Mouse (Mus musculus) midbrain, postnatal 0 days (tissue): ENCODE results near the gene Filip1l. TPM values are rescaled to one million over a fixed set of nuclear protein-coding genes. Genes with fewer than 3 reads are reported as not detected.

Source experiments
- ATAC-seq: fragments of 200-750 bp; cut with Nextera tagmentation; 2 replicates; pipeline ENCODE4 v1.8.0; 2017; ENCODE audit warnings: moderate number of reproducible peaks, mild to moderate bottlenecking, moderate TSS enrichment, moderate library complexity; ENCODE audit not compliant: low FRiP score
- DNase-seq: peaks from one replicate; pipeline ENCODE4 v3.0.0-alpha.2; 2015; ENCODE audit warnings: low spot score
- H3K27ac ChIP-seq: fragments of 300-500 bp; sonication (generic); 2 replicates; pipeline ENCODE4 v1.5.1; 2014; ENCODE audit warnings: low read depth, mild to moderate bottlenecking, low read length, mixed read lengths
- H3K27me3 ChIP-seq: fragments of 300-500 bp; sonication (generic); 2 replicates; pipeline ENCODE4 v1.6.1; 2014; ENCODE audit warnings: low read length, control low read depth, mixed read lengths; ENCODE audit not compliant: insufficient read depth
- H3K36me3 ChIP-seq: fragments of 300-500 bp; sonication (generic); 2 replicates; pipeline ENCODE4 v1.6.1; 2014; ENCODE audit warnings: low read length, control low read depth, mixed read lengths; ENCODE audit not compliant: insufficient read depth
- H3K4me1 ChIP-seq: fragments of 300-500 bp; sonication (generic); 2 replicates; pipeline ENCODE4 v1.6.1; 2014; ENCODE audit warnings: mild to moderate bottlenecking, control low read depth, antibody characterized with exemption, low read length, mixed read lengths; ENCODE audit not compliant: insufficient read depth
- H3K4me2 ChIP-seq: fragments of 300-500 bp; sonication (generic); 2 replicates; pipeline ENCODE4 v1.6.1; 2014; ENCODE audit warnings: low read depth, mild to moderate bottlenecking, low read length, mixed read lengths; ENCODE audit not compliant: poor library complexity, severe bottlenecking
- H3K4me3 ChIP-seq: fragments of 300-500 bp; sonication (generic); 2 replicates; pipeline ENCODE4 v1.5.1; 2014; ENCODE audit warnings: low read depth, mild to moderate bottlenecking, low read length, moderate library complexity
- H3K9ac ChIP-seq: fragments of 300-500 bp; sonication (generic); replicated peaks from 2 replicates; pipeline ENCODE4 v1.6.1; 2014; ENCODE audit warnings: mild to moderate bottlenecking, low read length, moderate library complexity, mixed read lengths; ENCODE audit not compliant: poor library complexity, severe bottlenecking
- H3K9me3 ChIP-seq: fragments of 300-500 bp; sonication (generic); 2 replicates; pipeline ENCODE4 v1.6.1; 2016; ENCODE audit warnings: low read length, control low read depth
- CTCF ChIP-seq: IDR thresholded peaks from 2 replicates; pipeline ENCODE4 v1.5.1; 2016; ENCODE audit warnings: antibody characterized with exemption, mild to moderate bottlenecking
- WGBS: fragments of 180-500 bp; shearing (Covaris S2); extraction: QIAGEN DNeasy Blood & Tissue Kit; methylation state at CpG from one replicate; pipeline ENCODE4 v1.1.7; 2014; 5-methylcytosine and 5-hydroxymethylcytosine counted together
- polyA plus RNA-seq: library from polyadenylated mRNA; unstranded; fragments of >200 nt; fragmentation: Nextera tagmentation; extraction: Ambion mirVana; gene quantifications from 2 replicates; pipeline ENCODE4 v1.2.1, GENCODE M21; 2015
- total RNA-seq: library from RNA; depleted of rRNA; stranded (reverse); fragments of >200 nt; gene quantifications from 2 replicates; pipeline ENCODE4 v1.2.3, GENCODE M21; 2014

Filip1l gene
- total and polyA plus RNA-seq, 2 experiments from 2014 or later, result 1.9 to 2.2 TPM

DNA sequence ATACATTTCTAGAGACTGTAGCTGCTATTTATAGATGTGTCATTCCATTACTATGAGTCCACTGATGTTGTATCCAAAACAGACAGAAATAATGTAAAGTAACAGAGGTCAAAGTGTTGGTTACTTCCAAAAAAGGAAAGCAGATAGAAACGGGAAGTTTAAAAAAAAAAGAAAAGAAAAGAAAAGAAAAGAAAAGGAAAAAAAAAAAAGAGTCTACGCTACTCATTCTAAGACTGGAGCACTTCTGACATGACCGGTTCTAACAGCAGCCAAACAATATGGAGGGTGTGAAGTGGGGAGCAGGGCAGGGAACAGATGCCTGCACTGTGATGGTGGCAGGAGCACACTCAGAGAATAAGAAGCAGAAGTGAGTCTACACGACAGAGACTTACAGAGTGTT is 175.6 kb downstream of the Filip1l start:
- H3K27me3 ChIP-seq, result no peaks in the 10 kb centered on the region
- ATAC-seq (no peak), DNase-seq (no peak)
- no peak overlapping the region for H3K4me3 ChIP-seq
- H3K9me3 ChIP-seq, result no peaks in the 10 kb centered on the region
- TF ChIP-seq CTCF, result no peak
- 72% methylated on average over 4 of the region's 4 CpGs for WGBS
- no peak overlapping the region for H3K9ac ChIP-seq
- H3K36me3 ChIP-seq, result no peaks in the 10 kb centered on the region
- H3K4me2 ChIP-seq, result no peak overlapping the region
- no peaks in the 10 kb centered on the region for H3K4me1 ChIP-seq
- H3K27ac ChIP-seq, result no peak overlapping the region

DNA sequence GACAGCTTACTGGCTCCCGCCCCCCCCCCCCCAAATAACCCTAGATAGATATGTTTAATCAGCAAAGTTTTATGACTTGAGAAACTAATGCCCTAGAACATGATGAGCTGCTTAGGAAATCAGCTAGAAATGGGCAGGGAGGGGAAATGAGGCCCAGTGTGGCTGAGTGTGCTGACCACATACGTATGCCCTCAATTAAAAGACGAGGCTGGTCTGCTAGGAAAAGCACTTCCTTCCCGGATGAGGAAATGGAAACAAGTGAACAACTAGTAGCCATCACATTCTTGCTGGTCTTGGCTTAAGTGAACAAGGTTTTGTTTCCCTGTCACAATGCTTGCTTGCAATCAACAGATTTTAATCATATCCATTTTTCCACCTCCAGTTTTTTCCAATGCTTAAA is 177.7 kb downstream of the Filip1l start:
- no peaks in the 10 kb centered on the region for H3K4me1 ChIP-seq
- no peaks in the 10 kb centered on the region for H3K27me3 ChIP-seq
- TF ChIP-seq CTCF, result no peak
- no peak overlapping the region for H3K9ac ChIP-seq
- no peak overlapping the region for H3K4me2 ChIP-seq
- 90% methylated on average over 4 of the region's 4 CpGs for WGBS
- no peaks in the 10 kb centered on the region for H3K9me3 ChIP-seq
- ATAC-seq (no peak), DNase-seq (no peak)
- no peak overlapping the region for H3K4me3 ChIP-seq
- no peaks in the 10 kb centered on the region for H3K36me3 ChIP-seq
- no peak overlapping the region for H3K27ac ChIP-seq

DNA sequence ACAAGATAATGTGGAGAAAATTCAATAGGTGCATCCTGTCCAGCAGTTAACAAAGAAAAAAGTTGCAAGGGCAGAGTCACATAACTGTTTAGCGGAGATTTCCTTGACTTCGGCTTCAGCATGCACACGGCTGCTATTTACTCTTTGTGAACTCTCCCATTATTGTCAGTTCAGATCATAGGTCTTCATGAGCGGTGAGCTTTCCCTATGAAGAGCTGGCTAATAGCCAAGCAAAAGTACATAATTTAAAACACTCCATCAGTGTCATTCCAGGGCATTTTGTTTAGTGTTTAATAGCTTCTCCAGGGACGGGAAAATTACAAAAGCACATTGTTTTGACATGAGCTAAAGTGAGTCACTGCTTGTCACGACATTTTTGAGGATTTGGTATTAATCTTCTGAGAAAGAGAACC is 179.2 kb downstream of the Filip1l start:
- Histone ChIP-seq H3K27ac (no peak overlapping the region), H3K27me3 (no peaks in the 10 kb centered on the region), H3K4me1 (no peaks in the 10 kb centered on the region), H3K36me3 (no peaks in the 10 kb centered on the region), H3K9ac (no peak overlapping the region), H3K4me2 (no peak overlapping the region), H3K9me3 (no peaks in the 10 kb centered on the region), H3K4me3 (no peak overlapping the region)
- 50% methylated on average over 6 of the region's 6 CpGs for WGBS
- no peak for ATAC-seq
- DNase-seq, result no peak
- no peak for TF ChIP-seq CTCF

DNA sequence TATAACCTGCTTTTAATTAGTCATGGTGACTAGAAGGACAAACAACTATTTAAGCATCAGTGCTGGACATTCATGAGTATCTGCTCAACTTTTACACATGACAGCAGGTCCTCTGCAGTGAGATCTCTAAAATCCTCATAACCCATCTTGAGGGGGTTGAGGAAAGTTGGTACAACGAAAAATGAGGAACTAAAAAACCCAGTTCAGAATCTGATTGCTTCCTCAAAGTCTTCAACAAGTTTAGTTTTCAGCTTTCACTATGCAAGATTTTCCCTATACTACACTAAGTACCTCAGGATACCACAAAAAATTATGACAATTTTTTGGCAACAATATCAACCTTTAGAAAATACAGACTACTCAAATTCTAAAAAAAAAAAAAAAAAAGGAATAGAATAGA is 181.5 kb downstream of the Filip1l start:
- Histone ChIP-seq H3K4me1 (no peaks in the 10 kb centered on the region), H3K27ac (no peak overlapping the region), H3K27me3 (no peaks in the 10 kb centered on the region), H3K9me3 (no peaks in the 10 kb centered on the region), H3K9ac (no peak overlapping the region), H3K4me3 (no peak overlapping the region), H3K36me3 (no peaks in the 10 kb centered on the region), H3K4me2 (no peak overlapping the region)
- TF ChIP-seq CTCF, result no peak
- ATAC-seq (no peak), DNase-seq (no peak)
- WGBS, result 89% methylated on average over 1 of the region's 1 CpGs

DNA sequence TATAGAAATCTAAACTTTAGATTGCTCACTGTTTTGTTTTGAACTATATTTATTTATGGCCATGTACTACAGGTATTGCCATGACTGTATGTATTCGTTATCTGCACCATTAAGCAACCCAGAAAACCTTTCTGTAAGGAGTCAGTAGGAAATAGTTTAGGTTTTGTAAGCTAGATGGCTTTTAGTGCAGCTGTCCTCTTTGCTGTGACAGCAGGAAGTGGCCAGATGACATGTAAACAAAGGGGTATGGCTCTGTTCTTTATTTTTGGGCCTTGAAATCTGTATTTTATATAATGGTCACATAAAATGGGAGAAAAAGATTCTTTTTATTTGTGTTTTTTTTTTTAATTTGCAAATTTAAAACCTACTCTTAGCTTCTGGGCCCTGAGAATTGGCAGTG is 181.9 kb downstream of the Filip1l start:
- H3K4me3 ChIP-seq, result no peak overlapping the region
- TF ChIP-seq CTCF, result no peak
- whole genome bisulfite sequencing, result 83% methylated on average over 1 of the region's 1 CpGs
- H3K4me2 ChIP-seq, result no peak overlapping the region
- no peak for DNase-seq
- no peak overlapping the region for H3K9ac ChIP-seq
- no peak overlapping the region for H3K27ac ChIP-seq
- no peaks in the 10 kb centered on the region for H3K4me1 ChIP-seq
- H3K9me3 ChIP-seq, result no peaks in the 10 kb centered on the region
- ATAC-seq, result no peak
- H3K36me3 ChIP-seq, result no peaks in the 10 kb centered on the region
- H3K27me3 ChIP-seq, result no peaks in the 10 kb centered on the region

DNA sequence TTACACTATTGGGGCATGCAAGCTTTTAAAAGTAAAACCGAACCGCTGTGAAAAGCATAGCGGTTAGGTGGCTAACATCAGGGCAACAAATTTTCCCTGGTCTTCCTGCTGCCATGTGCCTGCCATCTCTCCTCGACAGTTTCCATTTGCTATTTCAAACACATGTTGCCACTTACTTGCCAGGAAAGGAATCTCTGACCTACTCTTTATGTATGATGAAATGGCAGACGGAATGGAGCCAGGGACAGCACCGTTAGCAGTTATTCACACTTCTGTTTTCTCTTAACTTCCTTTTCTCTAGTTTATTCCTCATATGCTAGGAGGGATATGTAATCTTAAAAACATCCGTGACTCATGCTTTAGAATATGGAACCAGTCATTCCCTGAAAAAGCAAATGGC is 183.6 kb downstream of the Filip1l start:
- no peak overlapping the region for H3K4me3 ChIP-seq
- H3K9ac ChIP-seq, result no peak overlapping the region
- ATAC-seq (no peak), DNase-seq (no peak)
- no peak overlapping the region for H3K27ac ChIP-seq
- no peaks in the 10 kb centered on the region for H3K27me3 ChIP-seq
- WGBS, result 93% methylated on average over 7 of the region's 7 CpGs
- H3K9me3 ChIP-seq, result no peaks in the 10 kb centered on the region
- TF ChIP-seq CTCF, result no peak
- no peak overlapping the region for H3K4me2 ChIP-seq
- no peaks in the 10 kb centered on the region for H3K36me3 ChIP-seq
- no peaks in the 10 kb centered on the region for H3K4me1 ChIP-seq
